Mouse (Mus musculus): ENCODE data around the gene Slc29a4.

Slc29a4 gene

GRCm38 (mm10) chr5:142696258-142696657 is 3.9 kb downstream of the Slc29a4 start:
- no peak for DNase-seq (ENCODE audit: low read depth, low spot score)

- peak; percentile 40 for DNase-seq (ENCODE audit: low read depth, low spot score)
Measured at GRCm38 (mm10) chr5:142696865-142697264, 4.6 kb downstream of the Slc29a4 start.

GRCm38 (mm10) chr5:142697742-142698141 is 5.4 kb downstream of the Slc29a4 start:
- no peak for DNase-seq (ENCODE audit: low read depth, low spot score)

- no peak for DNase-seq (ENCODE audit: low read depth, low spot score)
Measured at GRCm38 (mm10) chr5:142700842-142701589, 8.7 kb downstream of the Slc29a4 start.

- DNase-seq (ENCODE audit: low read depth, low spot score) = peak; percentile 65
Measured at GRCm38 (mm10) chr5:142701651-142702510, 9.6 kb downstream of the Slc29a4 start.

GRCm38 (mm10) chr5:142702511-142703138 is 10.3 kb downstream of the Slc29a4 start:
- DNase-seq (ENCODE audit: low read depth, low spot score) = no peak

GRCm38 (mm10) chr5:142703569-142703968 is 11.3 kb downstream of the Slc29a4 start:
- no peak for DNase-seq (ENCODE audit: low read depth, low spot score)

- no peak for DNase-seq (ENCODE audit: low read depth, low spot score)
Measured at GRCm38 (mm10) chr5:142707709-142708108, 15.4 kb downstream of the Slc29a4 start.

- no peak for DNase-seq (ENCODE audit: low read depth, low spot score)
Measured at GRCm38 (mm10) chr5:142709436-142709835, 17.1 kb downstream of the Slc29a4 start.

- no peak for DNase-seq (ENCODE audit: low read depth, low spot score)
Measured at GRCm38 (mm10) chr5:142712373-142712772, 20.1 kb downstream of the Slc29a4 start.

- DNase-seq (ENCODE audit: low read depth, low spot score) = no peak
Measured at GRCm38 (mm10) chr5:142713966-142714365, 21.7 kb downstream of the Slc29a4 start.

GRCm38 (mm10) chr5:142715059-142715458 is 22.7 kb downstream of the Slc29a4 start:
- no peak for DNase-seq (ENCODE audit: low read depth, low spot score)

- no peak for DNase-seq (ENCODE audit: low read depth, low spot score)
Measured at GRCm38 (mm10) chr5:142716056-142716455, 23.7 kb downstream of the Slc29a4 start.

GRCm38 (mm10) chr5:142718037-142718436 is 25.7 kb downstream of the Slc29a4 start:
- DNase-seq (ENCODE audit: low read depth, low spot score) = peak; percentile 83

- DNase-seq (ENCODE audit: low read depth, low spot score) = no peak
Measured at GRCm38 (mm10) chr5:142718486-142718885, 26.2 kb downstream of the Slc29a4 start.

- DNase-seq (ENCODE audit: low read depth, low spot score) = no peak
Measured at GRCm38 (mm10) chr5:142719897-142720296, 27.6 kb downstream of the Slc29a4 start.

- DNase-seq (ENCODE audit: low read depth, low spot score) = peak; percentile 90
Measured at GRCm38 (mm10) chr5:142723520-142724133, 31.3 kb downstream of the Slc29a4 start.

GRCm38 (mm10) chr5:142724265-142724664 is 32.0 kb downstream of the Slc29a4 start:
- DNase-seq (ENCODE audit: low read depth, low spot score) = no peak

- DNase-seq (ENCODE audit: low read depth, low spot score) = no peak
Measured at GRCm38 (mm10) chr5:142726748-142727147, 34.4 kb downstream of the Slc29a4 start.

GRCm38 (mm10) chr5:142728301-142728700 is 36.0 kb downstream of the Slc29a4 start:
- DNase-seq (ENCODE audit: low read depth, low spot score) = no peak

- no peak for DNase-seq (ENCODE audit: low read depth, low spot score)
Measured at GRCm38 (mm10) chr5:142730295-142730694, 38.0 kb downstream of the Slc29a4 start.

GRCm38 (mm10) chr5:142731916-142732315 is 39.6 kb downstream of the Slc29a4 start:
- no peak for DNase-seq (ENCODE audit: low read depth, low spot score)

All from forelimb bud, embryonic 11.5 days (tissue).